Mouse (Mus musculus): ENCODE data around the gene Cdc42se2.

DNA sequence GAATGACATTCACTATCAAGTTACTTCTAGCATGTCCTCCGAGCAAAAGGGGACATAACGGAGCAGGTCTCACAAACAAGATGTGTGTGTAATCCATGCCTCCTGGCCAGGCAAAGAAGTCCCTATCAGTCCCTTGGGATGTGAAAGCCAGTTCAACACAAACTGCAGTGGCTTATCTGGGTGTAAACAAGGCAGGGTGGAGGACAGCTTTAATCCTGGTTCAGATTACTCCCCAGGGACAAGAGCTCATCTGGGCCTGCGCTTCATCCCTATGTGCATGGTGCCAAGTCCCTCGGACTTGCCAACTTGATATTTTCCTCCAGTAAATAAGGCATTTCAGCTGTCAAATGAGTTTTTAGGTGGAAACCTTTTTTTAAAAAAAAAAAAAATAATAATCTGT lies 36.0 kb downstream of the Cdc42se2 start:
- TF ChIP-seq CTCF (conservative IDR thresholded peaks at IDR 0.05; ENCODE audit: low read length) (no peak), NANOG (IDR thresholded peaks at IDR 0.05; ENCODE audit: borderline replicate concordance, low read length) (no peak)

All from E14TG2a.4 (cell line).